Mouse (Mus musculus) stomach, postnatal 0 days (tissue): ENCODE results near the gene Dnase2a. TPM values are rescaled to one million over a fixed set of nuclear protein-coding genes. Genes with fewer than 3 reads are reported as not detected.

ENCODE experiments used
- ATAC-seq: fragments of 200-750 bp; cut with Nextera tagmentation; 2 replicates; pipeline ENCODE4 v1.8.0; 2017; ENCODE audit not compliant: low FRiP score, low TSS enrichment
- DNase-seq: peaks from one replicate; pipeline ENCODE4 v3.0.0-alpha.2; 2016; ENCODE audit warnings: low spot score
- H3K27ac ChIP-seq: fragments of 300-500 bp; sonication (generic); replicated peaks from 2 replicates; pipeline ENCODE4 v1.5.1; 2014; ENCODE audit warnings: mild to moderate bottlenecking, control low read depth
- H3K27me3 ChIP-seq: fragments of 300-500 bp; sonication (generic); 2 replicates; pipeline ENCODE4 v1.6.1; 2014; ENCODE audit warnings: low read length; ENCODE audit not compliant: control insufficient read depth, insufficient read depth
- H3K36me3 ChIP-seq: fragments of 300-500 bp; sonication (generic); 2 replicates; pipeline ENCODE4 v1.6.1; 2014; ENCODE audit warnings: low read length, mixed read lengths; ENCODE audit not compliant: control insufficient read depth, insufficient read depth
- H3K4me1 ChIP-seq: fragments of 300-500 bp; sonication (generic); replicated peaks from 2 replicates; pipeline ENCODE4 v1.6.1; 2014; ENCODE audit warnings: antibody characterized with exemption; ENCODE audit not compliant: control insufficient read depth, insufficient read depth
- H3K4me2 ChIP-seq: fragments of 300-500 bp; sonication (generic); replicated peaks from 2 replicates; pipeline ENCODE4 v1.6.1; 2014; ENCODE audit warnings: low read depth, mild to moderate bottlenecking, control low read depth, moderate library complexity
- H3K4me3 ChIP-seq: fragments of 300-500 bp; sonication (generic); 2 replicates; pipeline ENCODE4 v1.5.1; 2014; ENCODE audit warnings: low read depth, low read length, control low read depth
- H3K9ac ChIP-seq: fragments of 300-500 bp; sonication (generic); 2 replicates; pipeline ENCODE4 v1.6.1; 2014; ENCODE audit warnings: mild to moderate bottlenecking, low read length, control low read depth, mixed read lengths
- H3K9me3 ChIP-seq: fragments of 300-500 bp; sonication (generic); 2 replicates; pipeline ENCODE4 v1.6.1; 2016; ENCODE audit warnings: low read length; ENCODE audit not compliant: control insufficient read depth
- CTCF ChIP-seq: IDR thresholded peaks from 2 replicates; pipeline ENCODE4 v1.5.1; 2016; ENCODE audit warnings: antibody characterized with exemption, low read depth, mild to moderate bottlenecking, moderate library complexity
- EP300 ChIP-seq: optimal IDR thresholded peaks from 2 replicates; pipeline ENCODE3; 2016; ENCODE audit warnings: antibody characterized with exemption
- WGBS: fragments of 180-500 bp; shearing (Covaris S2); extraction: QIAGEN DNeasy Blood & Tissue Kit; methylation state at CpG from one replicate; pipeline ENCODE4 v1.1.7; 2014; 5-methylcytosine and 5-hydroxymethylcytosine counted together
- polyA plus RNA-seq: library from polyadenylated mRNA; unstranded; fragments of >200 nt; fragmentation: Nextera tagmentation; extraction: Ambion mirVana; gene quantifications from 2 replicates; pipeline ENCODE4 v1.2.1, GENCODE M21; 2015

The Dnase2a gene
- polyA plus RNA-seq, 1 experiment from 2014 or later: 17.4 TPM

DNA sequence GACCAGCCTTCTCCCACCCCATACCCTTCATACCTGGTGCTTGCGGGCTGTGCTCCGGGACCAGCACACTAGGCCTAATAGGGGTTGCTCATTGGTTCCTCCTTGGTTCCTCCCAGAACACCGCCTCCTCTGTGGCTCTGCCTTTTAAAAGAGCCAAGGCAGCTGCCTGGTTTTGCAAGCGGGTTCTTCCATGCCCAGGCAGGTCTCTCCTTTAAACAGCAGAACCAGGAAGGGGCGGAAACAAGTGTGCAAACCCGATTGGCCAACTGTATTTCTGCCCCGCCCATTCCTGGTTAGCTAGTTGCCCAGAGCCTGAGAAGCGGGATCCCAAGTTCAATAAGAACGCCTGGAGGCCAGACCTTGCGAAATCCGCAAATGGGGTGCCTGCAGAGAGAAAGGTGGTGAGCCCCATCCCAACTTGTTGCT lies 14.6 kb upstream of the Dnase2a start, which contains the start of gene Gcdh:
Gene Gcdh, minus strand, starts transcription at position 213 of the 426 bp plus-strand sequence.
- DNase-seq (peak; percentile 94), ATAC-seq (peak; percentile 98)
- Histone ChIP-seq H3K27me3 (no peaks in the 10 kb centered on the region), H3K27ac (no peak within 1 kb of the TSS), H3K9me3 (no peaks in the 10 kb centered on the region), H3K4me1 (0 out of 2 replicates have a peak, but pooled peaks cover 5% of the 10 kb centered on the region), H3K9ac (peak within 1 kb of the TSS; percentile 70), H3K36me3 (peaks cover 3% of the 10 kb centered on the region; the same call in 1 of the 2 replicates), H3K4me2 (peak within 1 kb of the TSS; percentile 96), H3K4me3 (peak within 1 kb of the TSS; percentile 60)
- peak; percentile 34 for TF ChIP-seq CTCF
- TF ChIP-seq EP300: no peak
- WGBS: under 1% methylated on average over 11 of the region's 11 CpGs

DNA sequence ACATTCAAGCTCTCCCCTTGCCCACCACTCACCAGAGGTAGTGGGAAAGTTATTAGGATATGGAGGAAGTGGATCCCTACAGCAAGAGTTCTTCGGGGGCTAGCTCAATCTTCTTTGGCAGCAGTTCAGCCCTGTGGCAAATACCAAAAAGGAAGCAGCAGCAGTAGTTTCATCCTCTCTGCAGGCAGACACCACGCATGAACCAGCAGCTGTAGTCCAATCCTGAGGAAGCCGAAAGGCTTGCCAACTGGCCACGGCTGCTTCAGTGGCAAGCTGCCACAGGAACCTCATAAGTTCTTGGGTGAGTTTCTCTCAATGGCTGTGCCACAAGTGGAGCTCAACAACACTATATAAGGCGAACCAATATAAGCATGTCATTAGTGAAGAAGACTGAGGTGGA lies 12.4 kb upstream of the Dnase2a start:
- H3K9ac ChIP-seq: no peak overlapping the region
- H3K36me3 ChIP-seq: no peaks in the 10 kb centered on the region; the same call in 1 of the 2 replicates
- no peaks in the 10 kb centered on the region for H3K27me3 ChIP-seq
- ATAC-seq: no peak
- WGBS: 88% methylated on average over 5 of the region's 5 CpGs
- no peak overlapping the region for H3K4me3 ChIP-seq
- TF ChIP-seq CTCF (no peak), EP300 (no peak)
- DNase-seq: no peak
- H3K4me2 ChIP-seq: no peak overlapping the region
- H3K27ac ChIP-seq: no peak overlapping the region
- 0 out of 2 replicates have a peak, but pooled peaks cover 5% of the 10 kb centered on the region for H3K4me1 ChIP-seq
- H3K9me3 ChIP-seq: no peaks in the 10 kb centered on the region

DNA sequence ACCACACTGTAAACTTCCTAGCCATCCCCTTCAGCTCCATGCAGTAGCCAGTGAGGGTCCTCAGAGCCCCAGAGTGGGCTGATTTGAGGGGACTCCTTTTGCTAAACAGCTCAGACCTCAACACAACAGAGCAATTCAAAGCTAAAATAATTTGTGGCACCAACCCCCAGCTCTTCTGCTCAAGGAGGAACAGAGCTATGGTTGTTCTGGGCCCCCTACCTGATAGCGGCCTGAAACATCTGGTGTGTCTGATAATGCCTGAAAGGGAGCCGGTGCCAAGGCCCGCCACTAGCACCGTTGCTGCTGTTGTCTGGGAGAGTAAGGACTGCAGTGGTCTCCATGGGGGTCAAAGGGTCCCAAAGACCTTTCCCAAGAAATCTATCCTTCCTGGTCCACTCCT lies 7.3 kb upstream of the Dnase2a start:
- Histone ChIP-seq H3K27ac (no peak overlapping the region), H3K9ac (no peak overlapping the region), H3K4me3 (no peak overlapping the region), H3K9me3 (no peaks in the 10 kb centered on the region), H3K4me2 (no peak overlapping the region), H3K4me1 (no peaks in the 10 kb centered on the region), H3K27me3 (no peaks in the 10 kb centered on the region), H3K36me3 (no peaks in the 10 kb centered on the region)
- no peak for TF ChIP-seq EP300
- no peak for TF ChIP-seq CTCF
- ATAC-seq (no peak), DNase-seq (no peak)
- 63% methylated on average over 4 of the region's 4 CpGs for WGBS

DNA sequence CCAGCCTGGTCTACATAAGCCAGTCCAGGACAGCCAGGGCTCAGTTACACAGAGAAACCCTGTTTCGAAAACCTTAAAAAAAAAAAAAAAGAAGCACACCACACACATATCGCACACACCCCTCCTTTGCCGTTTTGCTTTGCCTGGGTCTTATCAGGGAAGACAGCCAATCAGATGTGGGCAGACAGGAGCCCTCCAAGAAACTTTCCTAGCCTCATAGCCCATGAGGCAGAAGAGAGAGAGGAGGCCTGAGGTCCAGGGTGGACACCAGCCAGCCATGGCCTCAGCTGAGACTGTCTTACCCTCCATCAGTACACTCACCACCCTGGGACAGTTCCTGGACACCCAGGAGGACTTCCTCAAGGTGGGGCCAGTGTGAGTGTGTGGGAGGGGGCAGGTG lies 6.6 kb upstream of the Dnase2a start, which contains the start of gene Klf1:
Gene Klf1, plus strand, starts transcription at position 177 of the 400 bp plus-strand sequence.
- Histone ChIP-seq H3K27ac (peak within 1 kb of the TSS; percentile 80; the same call in 1 of the 2 replicates), H3K9me3 (no peaks in the 10 kb centered on the region), H3K4me2 (peak within 1 kb of the TSS; percentile 99), H3K4me3 (peak within 1 kb of the TSS; percentile 71), H3K9ac (peak within 1 kb of the TSS; percentile 74), H3K27me3 (no peaks in the 10 kb centered on the region), H3K4me1 (no peaks in the 10 kb centered on the region), H3K36me3 (no peaks in the 10 kb centered on the region)
- TF ChIP-seq EP300 (no peak), CTCF (no peak)
- WGBS: 65% methylated on average over 3 of the region's 3 CpGs
- DNase-seq (no peak), ATAC-seq (no peak)

DNA sequence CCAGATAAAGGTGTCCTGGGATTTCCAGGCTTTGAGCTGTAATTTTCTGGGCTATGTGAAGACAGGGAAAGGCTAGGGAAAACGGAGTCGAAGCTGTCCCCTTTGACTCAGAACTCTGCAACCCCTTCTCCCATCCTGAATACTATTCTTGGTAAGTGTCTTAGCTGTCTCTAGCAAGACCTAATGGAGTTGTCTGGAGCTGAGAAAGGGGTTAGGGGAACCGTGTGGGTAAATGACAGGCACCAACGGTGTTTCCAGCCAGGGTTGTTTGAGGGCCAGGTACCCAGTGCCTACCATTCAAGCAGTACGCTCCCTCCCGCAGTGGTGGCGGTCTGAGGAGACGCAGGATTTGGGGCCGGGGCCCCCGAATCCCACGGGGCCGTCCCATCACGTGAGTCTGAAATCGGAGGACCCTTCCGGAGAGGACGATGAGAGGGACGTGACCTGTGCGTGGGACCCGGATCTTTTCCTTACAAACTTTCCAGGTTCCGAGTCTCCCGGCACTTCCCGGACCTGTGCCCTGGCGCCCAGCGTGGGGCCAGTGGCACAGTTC lies 5.9 kb upstream of the Dnase2a start:
- peak overlapping the region; percentile 71 for H3K4me3 ChIP-seq
- H3K36me3 ChIP-seq: no peaks in the 10 kb centered on the region
- H3K9me3 ChIP-seq: no peaks in the 10 kb centered on the region
- no peak for TF ChIP-seq CTCF
- TF ChIP-seq EP300: no peak
- H3K27ac ChIP-seq: peak overlapping the region; percentile 80; the same call in 1 of the 2 replicates
- peak overlapping the region; percentile 74 for H3K9ac ChIP-seq
- H3K4me2 ChIP-seq: peak overlapping the region; percentile 99
- no peaks in the 10 kb centered on the region for H3K4me1 ChIP-seq
- 5% methylated on average over 23 of the region's 24 CpGs for WGBS
- no peak for ATAC-seq
- no peak for DNase-seq
- H3K27me3 ChIP-seq: no peaks in the 10 kb centered on the region

DNA sequence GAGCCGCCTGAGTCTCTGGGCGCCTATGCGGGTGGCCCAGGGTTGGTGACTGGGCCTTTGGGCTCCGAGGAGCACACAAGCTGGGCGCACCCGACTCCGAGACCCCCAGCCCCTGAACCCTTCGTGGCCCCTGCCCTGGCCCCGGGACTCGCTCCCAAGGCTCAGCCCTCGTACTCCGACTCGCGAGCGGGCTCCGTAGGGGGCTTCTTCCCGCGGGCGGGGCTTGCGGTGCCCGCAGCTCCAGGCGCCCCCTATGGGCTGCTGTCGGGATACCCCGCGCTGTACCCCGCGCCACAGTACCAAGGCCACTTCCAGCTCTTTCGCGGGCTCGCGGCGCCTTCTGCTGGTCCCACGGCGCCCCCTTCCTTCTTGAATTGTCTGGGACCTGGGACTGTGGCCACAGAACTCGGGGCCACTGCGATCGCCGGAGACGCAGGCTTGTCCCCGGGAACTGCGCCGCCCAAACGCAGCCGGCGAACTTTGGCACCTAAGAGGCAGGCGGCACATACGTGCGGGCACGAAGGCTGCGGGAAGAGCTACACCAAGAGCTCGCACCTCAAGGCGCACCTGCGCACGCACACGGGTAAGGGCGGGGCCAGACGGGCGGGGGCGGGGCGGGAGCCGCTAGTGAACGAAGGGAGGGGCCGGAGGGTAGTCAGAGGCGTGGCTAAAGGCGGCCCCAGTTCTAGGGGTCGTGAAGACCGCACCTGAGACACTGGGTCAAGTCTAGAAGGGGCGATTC lies 5.3 kb upstream of the Dnase2a start:
- Histone ChIP-seq H3K9ac (peak overlapping the region; percentile 74), H3K36me3 (no peaks in the 10 kb centered on the region), H3K27ac (peak overlapping the region; percentile 80), H3K9me3 (no peaks in the 10 kb centered on the region), H3K4me1 (no peaks in the 10 kb centered on the region), H3K4me2 (peak overlapping the region; percentile 99), H3K4me3 (peak overlapping the region; percentile 71), H3K27me3 (no peaks in the 10 kb centered on the region)
- ATAC-seq: peak; percentile 92
- peak; percentile 93 for DNase-seq
- WGBS: under 1% methylated on average over 68 of the region's 68 CpGs
- no peak for TF ChIP-seq EP300
- peak; percentile 92 for TF ChIP-seq CTCF
